Mouse (Mus musculus): ENCODE measurements around the gene Sh3gl1.

DNA sequence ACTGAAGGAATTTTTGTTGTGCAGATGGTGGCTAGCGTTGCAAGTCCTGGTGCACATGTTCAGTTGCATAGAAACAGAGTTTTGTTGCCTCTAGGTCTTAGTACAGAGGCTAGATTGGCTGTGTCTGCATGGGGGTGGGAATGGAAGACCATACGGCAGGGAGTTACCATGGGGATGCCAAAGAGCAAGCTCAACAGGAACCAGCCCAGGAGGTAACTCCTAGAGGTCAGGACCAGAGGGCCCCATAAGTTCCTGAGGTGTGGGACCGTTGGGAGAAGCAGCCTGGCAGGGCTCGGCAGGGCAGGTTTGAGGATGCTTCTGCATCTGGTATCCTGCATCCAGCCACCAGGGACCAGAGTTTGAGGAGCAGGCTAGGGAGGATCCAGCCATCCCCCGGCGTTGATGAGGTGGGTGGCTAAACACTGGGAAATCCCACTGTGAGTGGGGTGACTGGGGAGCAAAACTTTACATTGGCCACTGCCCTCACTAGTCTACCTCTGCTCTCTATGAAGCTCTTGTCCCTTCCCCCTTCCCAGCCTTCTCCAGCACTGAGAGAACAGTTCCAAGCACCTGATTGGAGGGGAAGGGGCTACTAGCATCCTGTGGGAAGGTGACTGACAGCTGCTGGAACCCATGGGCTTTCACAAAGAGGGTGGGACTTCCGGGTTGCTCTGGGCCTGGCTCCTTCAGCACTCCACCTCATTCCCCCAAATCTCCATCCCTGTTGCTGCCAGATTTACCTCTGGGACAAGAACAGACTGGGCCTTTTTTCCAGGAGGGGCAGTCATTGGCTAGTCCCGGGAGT, 44.5 kb upstream of the Sh3gl1 start:
- TF ChIP-seq CTCF (IDR thresholded peaks at IDR 0.05; ENCODE audit: low read depth): no peak
- TF ChIP-seq EP300 (optimal IDR thresholded peaks at IDR 0.05): no peak

All from stomach, postnatal 0 days (tissue).